Mouse (Mus musculus) cerebellum, adult 9-10 months (tissue): ENCODE measurements around the gene Ifnab.
A peak's percentile ranks its signal among the peaks of the same experiment; 100 is the strongest.

Experiments used
- DNase-seq: peaks from one replicate; pipeline ENCODE4 v3.0.0; 2022

The Ifnab gene

DNA sequence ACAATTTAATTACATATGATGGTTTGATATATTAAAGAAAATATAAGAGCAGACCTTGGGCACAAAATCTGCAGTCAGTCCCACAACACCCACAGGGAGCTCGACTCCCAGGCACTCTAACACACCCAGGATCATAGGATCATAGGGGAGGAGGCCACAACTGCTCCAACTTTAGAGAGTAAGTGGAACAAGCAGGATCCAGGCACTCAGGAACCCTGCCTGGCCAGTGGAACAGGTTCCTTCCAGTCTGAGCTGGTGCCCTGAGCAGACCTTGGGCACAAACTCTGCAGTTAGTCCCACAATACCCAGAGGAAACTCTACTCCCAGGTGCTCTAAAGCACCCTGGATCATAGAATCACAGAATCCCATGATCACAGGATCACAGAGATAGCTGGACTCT lies 35.7 kb downstream of the Ifnab start:
- no peak for DNase-seq

DNA sequence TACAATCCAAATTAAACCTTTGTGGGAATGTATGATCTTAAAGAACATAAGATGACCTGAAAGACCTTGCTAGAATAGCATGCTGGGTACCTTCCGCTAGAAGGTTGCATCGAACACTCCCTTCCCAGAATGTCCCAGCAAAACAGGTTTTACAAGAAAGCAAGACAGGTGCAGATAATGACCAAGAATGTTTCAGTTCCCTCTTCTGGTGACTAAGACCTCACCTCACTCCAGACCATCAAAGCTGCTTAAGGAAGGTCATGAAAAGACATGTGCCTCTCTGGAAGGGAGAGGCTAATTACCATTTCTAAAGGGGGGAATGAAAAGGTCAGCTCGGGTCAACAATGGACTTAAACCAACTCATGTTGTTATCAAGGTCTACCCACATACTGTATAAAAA lies 37.5 kb downstream of the Ifnab start:
- no peak for DNase-seq

DNA sequence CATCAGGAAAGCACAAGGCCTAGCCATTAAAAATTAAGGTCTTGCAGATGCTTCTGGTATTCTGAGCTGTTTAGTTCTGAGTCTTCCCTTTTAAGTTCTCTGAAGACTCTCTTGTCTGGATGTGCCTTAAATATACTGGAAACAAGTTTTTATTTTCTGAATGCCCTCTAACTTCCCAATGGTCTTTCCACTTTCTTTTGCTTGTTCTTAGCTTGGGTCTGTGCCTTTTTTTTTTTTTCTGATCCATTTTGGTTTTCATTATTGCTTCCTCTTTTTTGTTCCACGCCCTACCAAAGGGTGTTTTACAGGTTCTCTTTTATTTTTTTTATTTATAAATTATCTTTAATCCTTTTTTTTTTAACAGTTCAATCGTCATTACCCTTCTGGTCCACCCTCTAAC lies 46.8 kb downstream of the Ifnab start, which contains the start of gene Ifna13:
TSS of gene Ifna13 (minus strand) at position 101 of the 400 bp plus-strand sequence.
- DNase-seq: no peak

DNA sequence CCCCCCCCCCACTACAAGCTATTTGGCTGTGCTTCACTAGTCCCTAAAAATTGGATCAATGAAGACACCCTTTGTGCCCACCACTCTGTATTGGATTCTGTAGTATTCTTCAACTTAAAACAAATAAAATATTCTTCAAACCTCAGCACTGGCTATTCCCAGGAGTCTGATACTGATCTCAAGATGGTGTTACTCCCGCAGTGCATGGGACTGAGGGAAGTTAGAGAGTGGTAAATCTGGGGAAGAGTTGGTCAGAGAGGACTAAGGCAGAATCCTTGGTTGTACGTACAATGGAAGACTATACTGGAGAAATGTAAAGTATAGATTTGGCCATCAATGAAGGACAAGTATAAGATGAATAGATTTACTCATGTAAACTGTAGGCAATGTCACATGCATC lies 48.6 kb downstream of the Ifnab start:
- DNase-seq: no peak

DNA sequence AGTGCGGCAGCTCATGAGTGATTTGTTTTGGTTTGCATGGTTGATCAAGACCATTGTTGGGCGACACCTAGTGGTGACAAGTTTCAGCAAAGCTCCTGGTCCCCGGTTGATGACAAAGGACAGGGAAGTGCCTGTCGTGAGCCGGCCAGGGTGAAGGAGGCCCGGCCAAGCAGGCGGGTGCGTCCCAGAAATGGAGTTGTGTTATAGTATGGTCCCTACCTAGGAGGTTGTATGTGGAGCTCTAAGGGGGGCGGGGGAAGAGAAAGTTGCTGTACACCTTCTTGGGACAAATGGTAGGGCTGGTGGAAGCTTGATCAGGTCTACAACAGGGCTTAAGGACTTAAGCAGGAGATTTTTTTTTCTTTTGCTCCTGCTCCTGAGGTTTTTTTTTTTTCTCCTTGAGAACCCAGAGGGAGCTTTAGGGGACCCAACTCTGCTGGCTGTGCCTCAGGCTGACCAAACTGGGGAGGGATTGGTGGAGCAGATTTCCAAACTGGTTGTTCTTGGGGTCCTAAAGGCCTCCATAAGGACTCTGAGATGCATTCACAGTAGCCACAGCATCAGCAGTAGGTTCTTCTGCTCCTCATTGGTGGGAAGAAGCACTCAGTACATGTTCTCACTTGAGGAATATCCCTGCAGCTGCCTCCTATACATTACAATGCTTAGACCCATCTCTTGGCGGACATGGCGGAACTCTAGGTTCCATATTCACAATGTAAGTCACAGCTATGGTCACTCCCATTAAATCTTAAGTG lies 49.9 kb downstream of the Ifnab start:
- peak; percentile 90 for DNase-seq

DNA sequence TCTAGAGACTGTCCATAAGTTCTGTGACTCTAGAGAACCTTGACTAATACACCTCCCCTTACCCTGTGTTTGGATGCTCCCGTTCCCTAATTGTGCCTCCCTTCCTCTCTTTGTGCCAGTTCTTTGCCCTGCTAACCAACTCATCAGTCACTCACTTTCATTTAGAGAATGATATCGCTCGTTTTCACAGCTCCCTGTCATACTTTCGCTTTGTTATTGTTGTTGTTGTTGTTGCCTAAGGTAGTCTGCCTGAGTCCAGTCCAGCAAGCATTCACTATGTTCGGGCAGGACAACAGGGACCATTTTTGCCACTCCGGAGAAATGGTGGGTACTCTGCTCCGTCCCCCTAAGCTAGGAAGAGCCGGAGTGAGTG lies 50.5 kb downstream of the Ifnab start:
- DNase-seq: no peak
